Mouse (Mus musculus) left cerebral cortex, postnatal 4 days (tissue): Measurements from ENCODE around the gene Dcpp2. TPM values are rescaled to one million over a fixed set of nuclear protein-coding genes. Genes with fewer than 3 reads are reported as not detected.
"Not testable (repeated sequence)": the region's sequence is repeated elsewhere in the genome, so short reads cannot be mapped to it uniquely, and the experiment has no call there.

Source experiments
- DNase-seq: peaks from one replicate; pipeline ENCODE4 v3.0.0-alpha.2; 2022
- intact Hi-C: fragments of 180-260 bp; cut with DNase I; formaldehyde crosslinking; loops from one replicate; pipeline ENCODE4 v1.15.1; 2025
- total RNA-seq, 2 experiments: library from RNA; stranded (reverse); gene quantifications; 2 replicates each; pipeline ENCODE4 v1.2.3; 2021

Dcpp2 gene
- total RNA-seq, 2 experiments from 2014 or later, result not detected

- DNase-seq, result peak; percentile 94
- intact Hi-C loops, result no loop called here
Observed at GRCm38 (mm10) chr17:23924531-23925007, 43.9 kb downstream of the Dcpp2 start.

- intact Hi-C loops, result no loop called here
Observed at GRCm38 (mm10) chr17:23925090-23925493, 44.4 kb downstream of the Dcpp2 start.

GRCm38 (mm10) chr17:23931157-23931556, 50.5 kb downstream of the Dcpp2 start:
- DNase-seq, result no peak
- intact Hi-C loops, result no loop called here

More at GRCm38 (mm10) chr17:23925090-23925493, 44.4 kb downstream of the Dcpp2 start:
- peak; percentile 89 for DNase-seq

- intact Hi-C loops, result no loop called here
- no peak for DNase-seq
Observed at GRCm38 (mm10) chr17:23941372-23941771, 60.7 kb downstream of the Dcpp2 start, which contains the start of gene Sbp. Gene Sbp, plus strand, starts transcription at chr17:23941672.

GRCm38 (mm10) chr17:23947486-23947885, 66.8 kb downstream of the Dcpp2 start:
- DNase-seq, result not testable (repeated sequence)

DNA sequence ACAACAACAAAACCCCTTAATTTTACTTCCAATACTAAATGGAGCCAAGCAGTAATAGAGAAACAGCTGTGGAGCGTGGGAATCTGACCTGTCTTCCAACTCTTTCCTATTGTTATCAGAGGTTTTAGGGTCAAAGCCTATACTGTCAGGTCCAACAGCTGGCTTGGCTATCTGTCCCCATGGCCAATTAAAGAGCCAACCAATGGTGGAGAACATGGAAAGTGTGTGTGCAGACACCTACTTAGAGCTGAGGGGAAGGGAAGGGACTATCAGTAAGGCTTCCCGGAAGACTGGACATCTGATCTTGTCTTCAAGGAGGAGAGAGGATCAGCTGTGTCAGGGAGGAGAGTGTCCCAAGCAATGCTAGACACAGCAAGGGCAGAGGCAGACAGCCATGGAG, 68.4 kb downstream of the Dcpp2 start:
- intact Hi-C loops, result no loop called here
- no peak for DNase-seq

More at GRCm38 (mm10) chr17:23947486-23947885, 66.8 kb downstream of the Dcpp2 start:
- intact Hi-C loops, result not testable (repeated sequence)

Other genes starting within 250 kb of the Dcpp2 start
- 1 to 10 TPM; 1.5 TPM for gene Mmp25, start 235.6 kb upstream of the Dcpp2 start, total RNA-seq
- not detected for gene Bicdl2, start 220.4 kb upstream of the Dcpp2 start, total RNA-seq
- gene Hcfc1r1, start 207.3 kb upstream of the Dcpp2 start, total RNA-seq, result 100 to 1,000 TPM; 119 to 126 TPM
- gene Thoc6, start 207.0 kb upstream of the Dcpp2 start, total RNA-seq, result 10 to 100 TPM; 14.3 to 16.2 TPM
- gene Tnfrsf12a, start 203.4 kb upstream of the Dcpp2 start, total RNA-seq, result 1 to 10 TPM; 1.3 to 1.9 TPM
- gene Cldn6, start 201.6 kb upstream of the Dcpp2 start, total RNA-seq, result under 1 TPM in 1 of 2 experiments, not detected in 1; 0.24 TPM
- under 1 TPM in 1 of 2 experiments, not detected in 1; 0.32 TPM for gene Cldn9, start 196.9 kb upstream of the Dcpp2 start, total RNA-seq
- gene 1520401A03Rik, start 158.1 kb upstream of the Dcpp2 start, total RNA-seq, result under 1 TPM in 1 of 2 experiments, not detected in 1; 0.32 TPM
- 1 to 10 TPM; 8.1 to 8.4 TPM for gene Pkmyt1, start 154.5 kb upstream of the Dcpp2 start, total RNA-seq
- 10 to 100 TPM; 46.4 to 50.7 TPM for gene Paqr4, start 140.0 kb upstream of the Dcpp2 start, total RNA-seq
- under 1 TPM; 0.46 to 0.87 TPM for gene Kremen2, start 135.0 kb upstream of the Dcpp2 start, total RNA-seq
- gene Flywch1, start 109.3 kb upstream of the Dcpp2 start, total RNA-seq, result 10 to 100 TPM; 87.6 to 92.3 TPM
- gene Flywch2, start 94.8 kb upstream of the Dcpp2 start, total RNA-seq, result 10 to 100 TPM; 19.4 to 20.2 TPM
- 100 to 1,000 TPM; 518 to 552 TPM for gene Srrm2, start 90.3 kb upstream of the Dcpp2 start, total RNA-seq
- 100 to 1,000 TPM; 435 to 447 TPM for gene Elob, start 51.7 kb upstream of the Dcpp2 start, total RNA-seq
- gene Prss33, start 44.8 kb upstream of the Dcpp2 start, total RNA-seq, result under 1 TPM; 0.34 to 0.48 TPM
- 1 to 10 TPM in 1 of 2 experiments, under 1 TPM in 1; 0.74 to 1.4 TPM for gene Prss32, start 37.0 kb upstream of the Dcpp2 start, total RNA-seq
- 1 to 10 TPM; 3.8 to 4.7 TPM for gene Prss41, start 36.7 kb upstream of the Dcpp2 start, total RNA-seq
- gene Prss21, start 12.8 kb upstream of the Dcpp2 start, total RNA-seq, result not detected
- not detected for gene Dcpp1, start within 50 bp of the Dcpp2 start, total RNA-seq
- gene Dcpp3, start 36.6 kb downstream of the Dcpp2 start, total RNA-seq, result not detected
- not detected for gene Sbp, start 60.8 kb downstream of the Dcpp2 start, total RNA-seq
- not detected for gene Sbpl, start 74.4 kb downstream of the Dcpp2 start, total RNA-seq
- under 1 TPM in 1 of 2 experiments, not detected in 1; 0.22 TPM for gene Prss30, start 99.7 kb downstream of the Dcpp2 start, total RNA-seq
- gene Prss22, start 117.2 kb downstream of the Dcpp2 start, total RNA-seq, result not detected
- not detected for gene Prss27, start 157.3 kb downstream of the Dcpp2 start, total RNA-seq
- 10 to 100 TPM; 67.0 to 68.4 TPM for gene Kctd5, start 192.6 kb downstream of the Dcpp2 start, total RNA-seq